Mouse (Mus musculus) CH12F3 (cell line): ENCODE measurements around the gene Jarid2.
"Not testable (repeated sequence)": the region's sequence is repeated elsewhere in the genome, so short reads cannot be mapped to it uniquely, and the experiment has no call there.

Experiments
- in situ Hi-C: fragments of 300-500 bp; cut with MboI; formaldehyde crosslinking; loops from 2 replicates; pipeline ENCODE4 v1.14.3; 2020; ENCODE audit warnings: low sequenced_read_pairs

Jarid2 gene

GRCm38 (mm10) chr13:44729424-44729971 lies at the start of gene Jarid2:
Gene Jarid2 (plus strand): TSS chr13:44729474.
- in situ Hi-C loops: no loop called here

- in situ Hi-C loops: no loop called here
These were observed 48.2 kb upstream of the Jarid2 start for GRCm38 (mm10) chr13:44681051-44681450.

GRCm38 (mm10) chr13:44688140-44688539 lies 41.1 kb upstream of the Jarid2 start:
- in situ Hi-C loops: no loop called here

- in situ Hi-C loops: no loop called here
These were observed 31.6 kb upstream of the Jarid2 start for GRCm38 (mm10) chr13:44697628-44698027.

- in situ Hi-C loops: no loop called here
These were observed 25.1 kb upstream of the Jarid2 start for GRCm38 (mm10) chr13:44704036-44704801.

GRCm38 (mm10) chr13:44705031-44705742 lies 24.1 kb upstream of the Jarid2 start:
- in situ Hi-C loops: no loop called here

GRCm38 (mm10) chr13:44705743-44706044 lies 23.6 kb upstream of the Jarid2 start:
- in situ Hi-C loops: no loop called here

GRCm38 (mm10) chr13:44706206-44706915 lies 22.9 kb upstream of the Jarid2 start:
- in situ Hi-C loops: no loop called here

- in situ Hi-C loops: no loop called here
These were observed 22.1 kb upstream of the Jarid2 start for GRCm38 (mm10) chr13:44707176-44707575.

- in situ Hi-C loops: no loop called here
These were observed 20.8 kb upstream of the Jarid2 start for GRCm38 (mm10) chr13:44708336-44709017.

- in situ Hi-C loops: no loop called here
These were observed 19.4 kb upstream of the Jarid2 start for GRCm38 (mm10) chr13:44709747-44710480.

GRCm38 (mm10) chr13:44711062-44711461 lies 18.2 kb upstream of the Jarid2 start:
- in situ Hi-C loops: no loop called here

- in situ Hi-C loops: no loop called here
These were observed 17.4 kb upstream of the Jarid2 start for GRCm38 (mm10) chr13:44711882-44712281.

- in situ Hi-C loops: no loop called here
These were observed 13.9 kb upstream of the Jarid2 start for GRCm38 (mm10) chr13:44715187-44715885.

GRCm38 (mm10) chr13:44717838-44718237 lies 11.4 kb upstream of the Jarid2 start:
- in situ Hi-C loops: no loop called here

GRCm38 (mm10) chr13:44718465-44718864 lies 10.8 kb upstream of the Jarid2 start:
- in situ Hi-C loops: not testable (repeated sequence)

- in situ Hi-C loops: no loop called here
These were observed 9.2 kb upstream of the Jarid2 start for GRCm38 (mm10) chr13:44720094-44720493.

GRCm38 (mm10) chr13:44721891-44722547 lies 7.3 kb upstream of the Jarid2 start:
- in situ Hi-C loops: no loop called here

- in situ Hi-C loops: not testable (repeated sequence)
These were observed 5.8 kb upstream of the Jarid2 start for GRCm38 (mm10) chr13:44723522-44723921.
